Mouse (Mus musculus) brown adipose tissue, adult 24 weeks (tissue): ENCODE results near the gene Cyth1. TPM values are rescaled to one million over a fixed set of nuclear protein-coding genes. Genes with fewer than 3 reads are reported as not detected.

Experiments used
- H3K27ac ChIP-seq: fragments of 200-500 bp; replicated peaks from 2 replicates; pipeline ENCODE4 v1.5.1; 2012; ENCODE audit warnings: low read depth, mild to moderate bottlenecking, low read length
- H3K4me1 ChIP-seq: fragments of 200-500 bp; 2 replicates; pipeline ENCODE4 v1.6.1; 2012; ENCODE audit warnings: low read length, mixed read lengths; ENCODE audit not compliant: control insufficient read depth, insufficient read depth, insufficient read length
- H3K4me3 ChIP-seq: fragments of 200-500 bp; 2 replicates; pipeline ENCODE4 v1.5.1; 2012; ENCODE audit warnings: low read depth, mild to moderate bottlenecking, low read length, moderate library complexity; ENCODE audit not compliant: insufficient read depth
- polyA plus RNA-seq: library from polyadenylated mRNA; stranded (reverse); fragments of >200 nt; gene quantifications from 2 replicates; pipeline ENCODE4 v1.2.4, GENCODE M21; 2012; ENCODE audit not compliant: missing spikeins, insufficient read depth, insufficient read length

Cyth1 gene
- polyA plus RNA-seq, 1 experiment = 41.9 TPM

GRCm38 (mm10) chr11:118146446-118146845, 101.9 kb downstream of the Cyth1 start:
- Histone ChIP-seq H3K27ac (peak overlapping the region; percentile 100), H3K4me1 (peaks cover 19% of the 10 kb centered on the region), H3K4me3 (peak overlapping the region; percentile 60)

DNA sequence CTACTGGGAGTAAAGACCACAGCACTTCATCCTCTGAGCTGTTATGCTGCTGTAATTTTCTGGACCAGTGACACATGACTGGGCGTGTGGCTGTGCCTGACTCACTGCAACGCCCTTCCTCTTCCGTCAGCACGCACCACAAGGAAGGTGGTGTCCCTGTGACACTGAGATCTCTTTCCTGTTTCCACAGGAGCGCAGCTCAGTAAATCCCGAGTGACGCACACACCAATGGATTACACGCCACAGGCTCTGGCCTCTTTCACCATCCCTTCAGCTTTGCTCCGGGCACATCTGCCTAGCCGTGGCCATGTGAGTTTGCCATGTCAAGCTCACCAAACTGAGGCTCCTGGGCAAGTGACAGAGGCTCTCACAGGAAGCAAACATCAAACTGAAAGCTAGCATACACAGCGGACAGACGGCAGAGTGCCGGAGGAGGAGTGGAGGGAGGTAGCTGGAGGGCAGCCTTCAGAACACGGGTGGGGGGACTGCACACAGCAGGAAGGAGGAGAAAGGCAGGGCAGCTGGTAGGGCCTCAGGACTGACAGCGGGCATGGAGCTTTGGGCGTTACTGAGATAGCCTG, 102.5 kb downstream of the Cyth1 start:
- Histone ChIP-seq H3K4me1 (peaks cover 20% of the 10 kb centered on the region), H3K27ac (peak overlapping the region; percentile 100), H3K4me3 (peak overlapping the region; percentile 60)

GRCm38 (mm10) chr11:118145092-118145491, 103.3 kb downstream of the Cyth1 start:
- peaks cover 20% of the 10 kb centered on the region for H3K4me1 ChIP-seq
- peak overlapping the region; percentile 81 for H3K27ac ChIP-seq
- H3K4me3 ChIP-seq = no peak overlapping the region

DNA sequence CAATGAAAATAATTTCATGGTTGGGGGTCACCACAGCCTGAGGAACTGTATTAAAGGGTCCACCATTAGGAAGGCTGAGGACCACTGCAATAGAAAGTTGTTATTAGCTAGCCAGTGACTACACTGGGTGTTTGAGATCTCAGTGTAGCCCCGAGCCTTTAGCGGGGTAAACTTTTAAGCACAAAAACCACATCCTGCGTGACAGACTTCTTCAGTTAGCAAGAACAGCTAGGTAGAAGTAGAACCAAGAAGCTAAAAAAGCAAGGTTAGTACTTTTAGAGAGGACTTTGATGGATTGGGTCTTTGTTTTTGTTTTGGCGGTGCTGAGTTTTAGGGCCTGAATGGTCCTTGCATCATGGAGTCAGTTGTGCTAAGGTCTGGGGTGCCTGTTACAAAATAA, 104.7 kb downstream of the Cyth1 start:
- peak overlapping the region; percentile 81 for H3K27ac ChIP-seq

DNA sequence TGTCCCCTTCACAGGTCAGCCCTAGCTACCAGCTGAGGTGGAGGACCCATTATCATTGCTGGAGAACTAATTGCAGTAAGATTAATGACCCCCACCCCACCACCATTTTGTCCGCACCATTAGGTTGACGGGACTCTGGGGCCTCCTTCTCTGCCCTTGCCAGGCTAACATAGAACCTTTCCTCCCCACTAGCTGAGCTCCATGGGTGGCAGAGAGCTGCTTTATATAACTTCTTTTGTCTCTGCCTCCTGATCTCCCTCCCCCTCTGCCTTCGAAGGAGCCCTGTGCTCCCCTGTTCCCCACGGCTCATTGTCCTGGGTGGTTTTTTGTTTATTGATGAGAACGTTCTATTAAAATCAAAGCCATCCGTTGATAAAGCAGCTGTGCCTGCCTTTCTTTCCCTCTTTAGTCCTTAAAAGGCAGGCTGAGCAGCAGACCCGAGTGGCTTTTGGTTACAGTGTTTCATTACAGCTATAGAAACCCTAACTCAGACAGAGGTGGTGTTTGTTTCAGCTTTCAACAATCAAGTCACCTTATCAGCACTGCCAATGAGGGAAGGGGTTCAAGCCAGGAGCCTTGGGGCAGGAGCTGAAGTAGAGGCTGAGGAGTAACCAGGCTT, 105.7 kb downstream of the Cyth1 start:
- Histone ChIP-seq H3K27ac (peak overlapping the region; percentile 76), H3K4me1 (peaks cover 24% of the 10 kb centered on the region)

More for the DNA sequence above, 104.7 kb downstream of the Cyth1 start:
- H3K4me3 ChIP-seq = no peak overlapping the region
- H3K4me1 ChIP-seq = peaks cover 26% of the 10 kb centered on the region

GRCm38 (mm10) chr11:118140771-118141565, 107.4 kb downstream of the Cyth1 start:
- peak overlapping the region; percentile 98 for H3K27ac ChIP-seq
- H3K4me1 ChIP-seq = peaks cover 32% of the 10 kb centered on the region
- H3K4me3 ChIP-seq = peak overlapping the region; percentile 7; the same call in 1 of the 2 replicates

More for the DNA sequence above, 105.7 kb downstream of the Cyth1 start:
- no peak overlapping the region for H3K4me3 ChIP-seq

DNA sequence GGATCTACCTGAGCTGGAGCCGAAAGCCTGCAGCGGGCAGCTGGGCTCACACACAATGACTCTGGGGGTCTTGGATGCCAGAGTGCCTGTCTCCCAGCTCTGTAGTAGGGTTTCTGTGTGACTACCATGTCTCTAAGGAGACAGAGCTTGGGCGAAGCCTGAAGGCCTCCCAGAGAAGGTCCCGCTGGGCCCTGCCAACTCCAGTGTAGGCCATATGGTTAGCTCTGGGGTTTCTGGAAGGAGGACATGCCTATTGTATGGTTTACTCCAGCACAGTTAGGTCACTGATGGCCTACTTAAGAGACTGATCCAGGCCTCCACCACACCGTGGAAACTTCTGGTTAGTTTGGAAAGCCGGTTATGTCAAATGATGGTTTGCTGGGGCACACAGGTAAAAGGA, 110.0 kb downstream of the Cyth1 start:
- Histone ChIP-seq H3K27ac (0 out of 2 replicates have a peak overlapping the region, but pooled peaks have one; percentile 23), H3K4me3 (no peak overlapping the region), H3K4me1 (peaks cover 49% of the 10 kb centered on the region)

- H3K27ac ChIP-seq = peak overlapping the region; percentile 99
These were observed 112.2 kb downstream of the Cyth1 start for GRCm38 (mm10) chr11:118136172-118136632.

GRCm38 (mm10) chr11:118135271-118135670, 113.1 kb downstream of the Cyth1 start:
- peak overlapping the region; percentile 99 for H3K27ac ChIP-seq
- H3K4me3 ChIP-seq = no peak overlapping the region
- H3K4me1 ChIP-seq = peaks cover 36% of the 10 kb centered on the region

More at GRCm38 (mm10) chr11:118136172-118136632, 112.2 kb downstream of the Cyth1 start:
- no peak overlapping the region for H3K4me3 ChIP-seq
- H3K4me1 ChIP-seq = peaks cover 36% of the 10 kb centered on the region

- no peak overlapping the region for H3K4me3 ChIP-seq
These were observed 114.6 kb downstream of the Cyth1 start for GRCm38 (mm10) chr11:118133752-118134169.

DNA sequence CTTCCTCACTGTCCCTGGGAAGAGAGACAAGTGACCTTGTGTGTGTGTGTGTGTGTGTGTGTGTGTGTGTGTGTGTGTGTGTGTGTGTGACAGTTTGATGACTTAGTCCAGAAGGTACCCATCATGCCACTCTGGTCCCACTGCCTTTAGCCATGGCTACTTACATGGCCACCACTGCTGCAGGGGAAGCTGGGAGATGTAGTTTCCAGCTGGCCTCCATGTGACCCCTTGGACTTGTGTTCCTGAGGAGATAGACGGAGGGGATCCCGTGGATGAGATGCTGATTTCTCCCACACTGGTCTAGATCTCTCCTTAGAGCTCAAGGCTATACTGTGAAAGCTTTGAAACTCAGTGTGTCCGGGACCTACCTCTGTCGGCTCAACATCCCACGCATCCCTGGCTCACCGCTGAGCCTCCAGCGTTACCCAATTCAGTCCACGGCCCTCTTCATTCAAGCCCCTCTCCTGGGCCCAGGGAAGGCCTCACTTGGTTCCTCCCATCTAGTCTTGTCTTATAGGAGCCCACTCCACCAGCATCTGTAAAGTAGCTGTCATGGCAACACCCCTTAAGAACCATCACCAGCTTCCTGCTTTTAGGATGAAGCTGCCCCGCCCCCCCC, 115.2 kb downstream of the Cyth1 start:
- Histone ChIP-seq H3K4me3 (peak overlapping the region; percentile 15), H3K4me1 (peaks cover 30% of the 10 kb centered on the region), H3K27ac (peak overlapping the region; percentile 99)

More at GRCm38 (mm10) chr11:118133752-118134169, 114.6 kb downstream of the Cyth1 start:
- Histone ChIP-seq H3K27ac (peak overlapping the region; percentile 99), H3K4me1 (peaks cover 30% of the 10 kb centered on the region)

- peaks cover 30% of the 10 kb centered on the region for H3K4me1 ChIP-seq
- peak overlapping the region; percentile 24; the same call in 1 of the 2 replicates for H3K4me3 ChIP-seq
- peak overlapping the region; percentile 99 for H3K27ac ChIP-seq
These were observed 116.3 kb downstream of the Cyth1 start for GRCm38 (mm10) chr11:118132136-118132535.

DNA sequence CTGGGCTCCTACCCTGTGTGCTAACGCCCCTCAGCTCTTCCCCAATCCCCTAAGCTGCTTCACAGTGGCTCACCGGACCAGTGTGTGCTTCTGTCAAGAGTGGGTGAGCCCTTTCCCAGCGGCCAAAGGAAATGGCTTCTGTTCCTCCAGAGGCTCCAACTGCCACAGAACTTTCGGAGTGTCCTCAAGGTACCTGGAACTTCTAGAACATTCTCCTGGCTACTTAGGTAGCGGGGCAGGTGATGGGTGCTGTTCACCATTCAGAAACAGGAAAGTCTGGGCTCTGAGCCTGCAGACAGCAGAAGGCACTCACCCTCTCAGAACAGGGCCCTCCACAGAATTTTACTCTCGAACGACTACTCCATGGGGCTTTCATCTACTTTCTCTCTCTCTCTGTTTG, 117.9 kb downstream of the Cyth1 start, which contains the start of gene Dnah17:
Gene Dnah17, minus strand, starts transcription at position 101 of the 400 bp plus-strand sequence.
- Histone ChIP-seq H3K27ac (peak within 1 kb of the TSS; percentile 90), H3K4me1 (peaks cover 18% of the 10 kb centered on the region)

GRCm38 (mm10) chr11:118129812-118130211, 118.6 kb downstream of the Cyth1 start:
- Histone ChIP-seq H3K27ac (peak overlapping the region; percentile 88), H3K4me3 (no peak overlapping the region), H3K4me1 (peaks cover 11% of the 10 kb centered on the region)

More for the DNA sequence above, 117.9 kb downstream of the Cyth1 start, which contains the start of gene Dnah17:
- H3K4me3 ChIP-seq = peak within 1 kb of the TSS; percentile 46
